Mouse (Mus musculus): ENCODE data around the gene 1110008P14Rik. TPM values are rescaled to one million over a fixed set of nuclear protein-coding genes. Genes with fewer than 3 reads are reported as not detected.

Gene 1110008P14Rik
- polyA plus RNA-seq, 1 experiment, result 153 TPM

GRCm38 (mm10) chr2:32332159-32332558, 49.6 kb downstream of the 1110008P14Rik start:
- no peak overlapping the region for H3ac ChIP-seq (ENCODE audit: control insufficient read depth, insufficient read length)
- TF ChIP-seq E2F4 (IDR thresholded peaks at IDR 0.05; ENCODE audit: insufficient read depth) (no peak), TCF3 (IDR thresholded peaks at IDR 0.05; ENCODE audit: insufficient read length, low read depth) (no peak), CEBPB (IDR thresholded peaks at IDR 0.05; ENCODE audit: insufficient read depth, poor library complexity, severe bottlenecking) (no peak), POLR2A (IDR thresholded peaks at IDR 0.05; ENCODE audit: insufficient read length, low read depth) (no peak), TCF12 (IDR thresholded peaks at IDR 0.05; ENCODE audit: insufficient read depth, poor library complexity, severe bottlenecking) (no peak), SRF (IDR thresholded peaks at IDR 0.05; ENCODE audit: control insufficient read depth, insufficient read length, low read depth) (no peak), MYOD1 (IDR thresholded peaks at IDR 0.05; ENCODE audit: control insufficient read depth in 1 of 3, insufficient read length in 2 of 3, low read depth in 2 of 3) (no peak), MAX (IDR thresholded peaks at IDR 0.05; ENCODE audit: low read depth) (no peak), USF1 (IDR thresholded peaks at IDR 0.05; ENCODE audit: low read depth) (no peak), REST (IDR thresholded peaks at IDR 0.05; ENCODE audit: insufficient read depth, insufficient read length) (no peak), POLR2AphosphoS2 (IDR thresholded peaks at IDR 0.05; ENCODE audit: insufficient read length, low read depth) (no peak), MYOG (IDR thresholded peaks at IDR 0.05; ENCODE audit: control insufficient read depth in 1 of 3, insufficient read depth in 1 of 3, insufficient read length in 2 of 3, low read depth in 2 of 3) (no peak)
- no peaks in the 10 kb centered on the region for H3K79me2 ChIP-seq (ENCODE audit: control insufficient read depth, insufficient read depth)
- H3K27me3 ChIP-seq (ENCODE audit: control insufficient read depth, insufficient read depth, insufficient read length), result no peaks in the 10 kb centered on the region
- no peak overlapping the region for H3K4me3 ChIP-seq
- no peaks in the 10 kb centered on the region for H3K36me3 ChIP-seq (ENCODE audit: control insufficient read depth, insufficient read depth)
- H3K4me2 ChIP-seq (ENCODE audit: low read depth), result no peak overlapping the region

- Histone ChIP-seq H3K27me3 (ENCODE audit: control insufficient read depth, insufficient read depth, insufficient read length) (no peaks in the 10 kb centered on the region), H3ac (ENCODE audit: control insufficient read depth, insufficient read length) (no peak overlapping the region), H3K36me3 (ENCODE audit: control insufficient read depth, insufficient read depth) (no peaks in the 10 kb centered on the region), H3K4me3 (no peak overlapping the region), H3K79me2 (ENCODE audit: control insufficient read depth, insufficient read depth) (no peaks in the 10 kb centered on the region), H3K4me2 (ENCODE audit: low read depth) (peak overlapping the region; percentile 27)
- TF ChIP-seq POLR2AphosphoS2 (IDR thresholded peaks at IDR 0.05; ENCODE audit: insufficient read length, low read depth) (no peak), TCF3 (IDR thresholded peaks at IDR 0.05; ENCODE audit: insufficient read length, low read depth) (no peak), SRF (IDR thresholded peaks at IDR 0.05; ENCODE audit: control insufficient read depth, insufficient read length, low read depth) (no peak), MYOG (IDR thresholded peaks at IDR 0.05; ENCODE audit: control insufficient read depth in 1 of 3, insufficient read depth in 1 of 3, insufficient read length in 2 of 3, low read depth in 2 of 3) (no peak), USF1 (IDR thresholded peaks at IDR 0.05; ENCODE audit: low read depth) (no peak), CEBPB (IDR thresholded peaks at IDR 0.05; ENCODE audit: insufficient read depth, poor library complexity, severe bottlenecking) (no peak), REST (IDR thresholded peaks at IDR 0.05; ENCODE audit: insufficient read depth, insufficient read length) (no peak), TCF12 (IDR thresholded peaks at IDR 0.05; ENCODE audit: insufficient read depth, poor library complexity, severe bottlenecking) (no peak), MAX (IDR thresholded peaks at IDR 0.05; ENCODE audit: low read depth) (no peak), E2F4 (IDR thresholded peaks at IDR 0.05; ENCODE audit: insufficient read depth) (no peak), MYOD1 (IDR thresholded peaks at IDR 0.05; ENCODE audit: control insufficient read depth in 1 of 3, insufficient read length in 2 of 3, low read depth in 2 of 3) (no peak), POLR2A (IDR thresholded peaks at IDR 0.05; ENCODE audit: insufficient read length, low read depth) (no peak)
These were observed 52.2 kb downstream of the 1110008P14Rik start for GRCm38 (mm10) chr2:32329531-32329930.

GRCm38 (mm10) chr2:32328911-32329460, 52.8 kb downstream of the 1110008P14Rik start:
- no peak overlapping the region for H3K4me2 ChIP-seq (ENCODE audit: low read depth)
- H3K4me3 ChIP-seq, result no peak overlapping the region
- H3K36me3 ChIP-seq (ENCODE audit: control insufficient read depth, insufficient read depth), result no peaks in the 10 kb centered on the region

GRCm38 (mm10) chr2:32327200-32327599, 54.5 kb downstream of the 1110008P14Rik start:
- no peaks in the 10 kb centered on the region for H3K36me3 ChIP-seq (ENCODE audit: control insufficient read depth, insufficient read depth)
- H3K79me2 ChIP-seq (ENCODE audit: control insufficient read depth, insufficient read depth), result no peaks in the 10 kb centered on the region
- H3K4me2 ChIP-seq (ENCODE audit: low read depth), result no peak overlapping the region
- TF ChIP-seq TCF12 (IDR thresholded peaks at IDR 0.05; ENCODE audit: insufficient read depth, poor library complexity, severe bottlenecking) (no peak), MYOD1 (IDR thresholded peaks at IDR 0.05; ENCODE audit: control insufficient read depth in 1 of 3, insufficient read length in 2 of 3, low read depth in 2 of 3) (no peak), POLR2AphosphoS2 (IDR thresholded peaks at IDR 0.05; ENCODE audit: insufficient read length, low read depth) (no peak), USF1 (IDR thresholded peaks at IDR 0.05; ENCODE audit: low read depth) (no peak), MYOG (IDR thresholded peaks at IDR 0.05; ENCODE audit: control insufficient read depth in 1 of 3, insufficient read depth in 1 of 3, insufficient read length in 2 of 3, low read depth in 2 of 3) (no peak), SRF (IDR thresholded peaks at IDR 0.05; ENCODE audit: control insufficient read depth, insufficient read length, low read depth) (no peak), E2F4 (IDR thresholded peaks at IDR 0.05; ENCODE audit: insufficient read depth) (no peak), REST (IDR thresholded peaks at IDR 0.05; ENCODE audit: insufficient read depth, insufficient read length) (no peak), TCF3 (IDR thresholded peaks at IDR 0.05; ENCODE audit: insufficient read length, low read depth) (no peak), CEBPB (IDR thresholded peaks at IDR 0.05; ENCODE audit: insufficient read depth, poor library complexity, severe bottlenecking) (no peak), MAX (IDR thresholded peaks at IDR 0.05; ENCODE audit: low read depth) (no peak), POLR2A (IDR thresholded peaks at IDR 0.05; ENCODE audit: insufficient read length, low read depth) (no peak)
- no peak overlapping the region for H3K4me3 ChIP-seq
- H3K27me3 ChIP-seq (ENCODE audit: control insufficient read depth, insufficient read depth, insufficient read length), result no peaks in the 10 kb centered on the region
- H3ac ChIP-seq (ENCODE audit: control insufficient read depth, insufficient read length), result no peak overlapping the region

More at GRCm38 (mm10) chr2:32328911-32329460, 52.8 kb downstream of the 1110008P14Rik start:
- TF ChIP-seq MAX (IDR thresholded peaks at IDR 0.05; ENCODE audit: low read depth) (no peak), TCF3 (IDR thresholded peaks at IDR 0.05; ENCODE audit: insufficient read length, low read depth) (no peak), REST (IDR thresholded peaks at IDR 0.05; ENCODE audit: insufficient read depth, insufficient read length) (no peak)
- no peak overlapping the region for H3ac ChIP-seq (ENCODE audit: control insufficient read depth, insufficient read length)
- no peaks in the 10 kb centered on the region for H3K27me3 ChIP-seq (ENCODE audit: control insufficient read depth, insufficient read depth, insufficient read length)
- no peaks in the 10 kb centered on the region for H3K79me2 ChIP-seq (ENCODE audit: control insufficient read depth, insufficient read depth)

Other genes starting within 250 kb of the 1110008P14Rik start
- gene Prrc2b, start 230.9 kb downstream of the 1110008P14Rik start, polyA plus RNA-seq (2012; fragmentation: generic; extraction: Trizol), result 76.2 TPM
- 14.7 TPM for gene Pomt1, start 145.3 kb downstream of the 1110008P14Rik start, polyA plus RNA-seq (2012; fragmentation: generic; extraction: Trizol)
- gene Uck1, start 121.8 kb downstream of the 1110008P14Rik start, polyA plus RNA-seq (2012; fragmentation: generic; extraction: Trizol), result 32.1 TPM
- gene Golga2, start 94.6 kb downstream of the 1110008P14Rik start, polyA plus RNA-seq (2012; fragmentation: generic; extraction: Trizol), result 60.7 TPM
- gene Swi5, start 93.9 kb downstream of the 1110008P14Rik start, polyA plus RNA-seq (2012; fragmentation: generic; extraction: Trizol), result 253 TPM
- gene Ciz1, start 29.6 kb downstream of the 1110008P14Rik start, polyA plus RNA-seq (2012; fragmentation: generic; extraction: Trizol), result 54.2 TPM
- gene Dnm1, start 28.6 kb downstream of the 1110008P14Rik start, polyA plus RNA-seq (2012; fragmentation: generic; extraction: Trizol), result 44.0 TPM
- 0.02 TPM for gene Lcn2, start 6.3 kb upstream of the 1110008P14Rik start, polyA plus RNA-seq (2012; fragmentation: generic; extraction: Trizol)
- 50.6 TPM for gene Ptges2, start 14.0 kb upstream of the 1110008P14Rik start, polyA plus RNA-seq (2012; fragmentation: generic; extraction: Trizol)
- 3.0 TPM for gene Naif1, start 68.5 kb upstream of the 1110008P14Rik start, polyA plus RNA-seq (2012; fragmentation: generic; extraction: Trizol)
- gene Slc25a25, start 69.5 kb upstream of the 1110008P14Rik start, polyA plus RNA-seq (2012; fragmentation: generic; extraction: Trizol), result 9.5 TPM
- 1.7 TPM for gene Fam102a, start 153.4 kb upstream of the 1110008P14Rik start, polyA plus RNA-seq (2012; fragmentation: generic; extraction: Trizol)
- gene Dpm2, start 188.9 kb upstream of the 1110008P14Rik start, polyA plus RNA-seq (2012; fragmentation: generic; extraction: Trizol), result 47.5 TPM
- 0.10 TPM for gene Pip5kl1, start 192.9 kb upstream of the 1110008P14Rik start, polyA plus RNA-seq (2012; fragmentation: generic; extraction: Trizol)
- gene 9430097D07Rik, start 193.7 kb upstream of the 1110008P14Rik start, polyA plus RNA-seq (2012; fragmentation: generic; extraction: Trizol), result 0.04 TPM
- gene St6galnac4, start 205.2 kb upstream of the 1110008P14Rik start, polyA plus RNA-seq (2012; fragmentation: generic; extraction: Trizol), result 75.4 TPM
- 48.7 TPM for gene St6galnac6, start 217.8 kb upstream of the 1110008P14Rik start, polyA plus RNA-seq (2012; fragmentation: generic; extraction: Trizol)
- 265 TPM for gene Ak1, start 239.8 kb upstream of the 1110008P14Rik start, polyA plus RNA-seq (2012; fragmentation: generic; extraction: Trizol)

Measured in myocyte (in vitro differentiated cells).